Mouse (Mus musculus) gonadal fat pad, adult 2 months (tissue): ENCODE measurements around the gene Sh3gl1. TPM values are rescaled to one million over a fixed set of nuclear protein-coding genes. Genes with fewer than 3 reads are reported as not detected.
"Not testable (repeated sequence)": the region's sequence is repeated elsewhere in the genome, so short reads cannot be mapped to it uniquely, and the experiment has no call there.

Source experiments
- DNase-seq: peaks from one replicate; pipeline ENCODE4 v3.0.0-alpha.2; 2012; ENCODE audit warnings: low read depth
- polyA plus RNA-seq: library from polyadenylated mRNA; depleted of rRNA; stranded (reverse); fragments of >200 nt; gene quantifications from 2 replicates; pipeline ENCODE4 v1.2.3, GENCODE M21; 2012; rRNA removed

The Sh3gl1 gene
- 58.6 and 73.4 TPM in 2 replicates for polyA plus RNA-seq

DNA sequence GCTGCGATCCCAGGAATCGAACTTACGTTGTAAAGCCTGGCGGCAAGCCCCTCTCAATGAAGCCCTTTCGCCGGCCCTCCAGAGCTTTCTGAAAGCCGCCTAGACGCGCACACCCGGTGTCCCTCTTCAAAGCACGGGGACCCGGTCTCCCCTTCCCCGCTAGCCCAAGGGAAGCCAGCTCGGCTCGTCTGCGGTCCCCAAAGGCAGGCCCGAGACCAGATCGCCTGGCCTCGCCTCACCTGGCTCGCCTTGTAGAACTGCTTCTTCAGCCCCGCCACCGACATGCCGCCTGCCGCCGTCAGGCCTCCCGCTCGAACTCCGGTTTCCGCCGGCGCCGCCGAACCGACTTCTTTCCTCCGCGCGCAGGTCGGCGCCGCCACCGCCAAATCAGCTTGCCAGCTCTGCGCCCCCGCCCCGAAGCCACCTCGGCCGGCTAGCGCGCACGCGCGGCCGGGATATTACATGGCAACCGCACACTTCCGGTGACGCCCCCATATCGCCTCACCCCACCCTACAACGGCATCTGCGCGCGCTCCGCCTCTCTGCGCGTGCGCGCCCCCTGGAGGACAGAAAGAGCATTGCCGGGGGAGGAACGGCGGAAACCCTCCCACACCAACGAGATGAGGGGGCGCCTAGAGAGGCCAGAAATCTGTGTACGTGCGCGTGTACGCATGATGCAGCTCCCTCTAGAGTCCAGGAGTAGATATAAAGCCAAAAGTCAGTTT is at the start of gene Sh3gl1:
Gene Sh3gl1 (minus strand): TSS at position 460 of the 725 bp plus-strand sequence.
- peak; percentile 62 for DNase-seq

DNA sequence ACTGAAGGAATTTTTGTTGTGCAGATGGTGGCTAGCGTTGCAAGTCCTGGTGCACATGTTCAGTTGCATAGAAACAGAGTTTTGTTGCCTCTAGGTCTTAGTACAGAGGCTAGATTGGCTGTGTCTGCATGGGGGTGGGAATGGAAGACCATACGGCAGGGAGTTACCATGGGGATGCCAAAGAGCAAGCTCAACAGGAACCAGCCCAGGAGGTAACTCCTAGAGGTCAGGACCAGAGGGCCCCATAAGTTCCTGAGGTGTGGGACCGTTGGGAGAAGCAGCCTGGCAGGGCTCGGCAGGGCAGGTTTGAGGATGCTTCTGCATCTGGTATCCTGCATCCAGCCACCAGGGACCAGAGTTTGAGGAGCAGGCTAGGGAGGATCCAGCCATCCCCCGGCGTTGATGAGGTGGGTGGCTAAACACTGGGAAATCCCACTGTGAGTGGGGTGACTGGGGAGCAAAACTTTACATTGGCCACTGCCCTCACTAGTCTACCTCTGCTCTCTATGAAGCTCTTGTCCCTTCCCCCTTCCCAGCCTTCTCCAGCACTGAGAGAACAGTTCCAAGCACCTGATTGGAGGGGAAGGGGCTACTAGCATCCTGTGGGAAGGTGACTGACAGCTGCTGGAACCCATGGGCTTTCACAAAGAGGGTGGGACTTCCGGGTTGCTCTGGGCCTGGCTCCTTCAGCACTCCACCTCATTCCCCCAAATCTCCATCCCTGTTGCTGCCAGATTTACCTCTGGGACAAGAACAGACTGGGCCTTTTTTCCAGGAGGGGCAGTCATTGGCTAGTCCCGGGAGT is 44.5 kb upstream of the Sh3gl1 start:
- no peak for DNase-seq

DNA sequence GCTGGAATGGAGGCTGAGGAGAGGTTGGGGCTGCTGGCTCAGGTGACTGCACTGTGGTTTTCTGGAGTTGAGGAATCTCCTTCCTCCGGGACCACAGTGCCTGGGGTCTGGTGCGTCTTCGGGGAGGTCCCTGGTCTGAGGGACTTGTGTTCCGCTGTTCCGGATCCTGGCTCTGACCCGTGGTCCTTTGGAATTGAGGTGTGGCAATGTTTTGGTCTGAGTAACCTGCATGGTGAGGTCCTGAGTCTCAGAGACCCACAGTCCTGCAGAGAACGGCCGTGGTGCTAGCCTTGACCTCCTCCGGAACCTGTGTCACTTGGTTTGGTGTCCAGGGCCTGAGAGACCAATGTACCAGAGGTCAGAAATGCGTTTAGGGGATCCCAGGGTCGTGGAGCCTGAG is 43.5 kb upstream of the Sh3gl1 start:
- no peak for DNase-seq

DNA sequence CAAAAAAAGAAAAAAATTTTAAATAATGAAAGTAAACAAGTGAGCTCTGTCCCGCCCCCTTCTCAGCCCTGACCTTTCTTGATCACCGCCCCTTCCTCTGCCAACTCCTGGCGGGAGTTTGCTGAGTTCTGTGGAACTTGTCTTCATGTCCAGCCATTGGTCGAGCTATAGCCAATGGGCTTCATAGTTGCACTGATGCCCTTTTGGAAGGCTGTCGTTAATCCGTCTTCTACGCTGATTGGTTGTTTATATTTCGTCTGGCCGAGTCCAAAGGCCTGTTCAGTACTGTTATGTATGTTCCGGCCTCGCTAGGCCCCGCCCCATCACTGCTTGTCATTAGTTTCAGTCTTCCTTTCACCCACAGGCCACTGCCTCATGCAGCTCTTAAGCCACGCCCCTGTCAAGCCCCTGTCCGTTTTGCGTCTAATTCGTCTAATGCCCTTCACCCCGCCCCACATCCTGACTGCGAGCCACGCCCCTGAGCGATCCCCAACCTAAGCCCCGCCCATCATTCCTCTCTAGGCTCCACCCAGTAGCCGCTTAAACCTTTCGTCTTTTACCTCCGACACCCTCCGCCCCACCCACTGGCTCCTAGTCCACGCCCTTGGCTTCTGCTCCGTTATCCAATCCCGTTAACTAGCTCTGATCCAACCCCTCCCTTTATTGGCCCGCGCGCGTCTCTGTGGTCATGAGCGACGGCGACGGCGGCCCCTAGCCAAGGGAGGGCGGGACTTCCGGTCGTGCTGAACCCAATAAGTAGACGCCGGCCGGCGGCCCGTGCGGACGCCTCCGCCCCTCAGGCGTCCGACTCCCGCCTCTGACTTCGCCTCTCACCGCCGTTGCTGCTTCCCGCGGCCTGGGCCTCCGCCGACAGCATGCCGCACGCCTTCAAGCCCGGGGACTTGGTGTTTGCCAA is 42.7 kb upstream of the Sh3gl1 start, which contains the start of gene Hdgfl2:
Gene Hdgfl2 (plus strand): TSS at position 755 of the 916 bp plus-strand sequence.
- DNase-seq, result peak; percentile 98

DNA sequence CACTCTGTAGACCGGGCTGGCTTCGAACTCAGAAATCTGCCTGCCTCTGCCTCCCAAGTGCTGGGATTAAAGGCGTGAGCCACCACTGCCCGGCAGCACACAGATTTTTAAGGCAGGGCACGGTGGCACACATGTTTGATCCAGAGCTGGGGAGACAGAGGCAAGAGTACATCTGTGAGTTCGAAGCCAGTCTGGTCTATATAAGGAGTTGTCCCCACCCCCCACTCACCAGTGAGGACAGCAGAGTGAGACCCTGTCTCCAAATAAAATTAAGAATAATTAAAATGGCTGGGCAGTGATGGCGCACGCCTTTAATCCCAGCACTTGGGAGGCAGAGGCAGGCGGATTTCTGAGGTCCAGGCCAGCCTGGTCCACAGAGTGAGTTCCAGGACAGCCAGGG is 41.9 kb upstream of the Sh3gl1 start:
- not testable (repeated sequence) for DNase-seq

DNA sequence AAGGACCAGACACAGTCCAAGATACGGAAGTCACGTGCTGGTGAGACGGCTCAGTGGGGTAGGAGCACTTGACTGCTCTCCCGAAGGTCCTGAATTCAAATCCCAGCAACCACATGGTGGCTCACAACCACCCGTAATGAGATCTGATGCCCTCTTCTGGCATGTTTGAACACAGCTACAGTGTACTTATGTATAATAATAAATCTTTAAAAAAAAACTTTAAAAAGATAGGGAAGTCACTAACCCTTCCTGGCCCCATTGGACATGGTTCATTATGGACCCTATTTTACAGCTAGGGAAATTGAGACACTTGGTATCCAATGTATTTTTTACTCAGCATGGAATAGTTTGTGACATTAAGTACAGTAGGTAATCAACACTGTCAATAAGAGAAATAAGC is 41.1 kb upstream of the Sh3gl1 start:
- no peak for DNase-seq

DNA sequence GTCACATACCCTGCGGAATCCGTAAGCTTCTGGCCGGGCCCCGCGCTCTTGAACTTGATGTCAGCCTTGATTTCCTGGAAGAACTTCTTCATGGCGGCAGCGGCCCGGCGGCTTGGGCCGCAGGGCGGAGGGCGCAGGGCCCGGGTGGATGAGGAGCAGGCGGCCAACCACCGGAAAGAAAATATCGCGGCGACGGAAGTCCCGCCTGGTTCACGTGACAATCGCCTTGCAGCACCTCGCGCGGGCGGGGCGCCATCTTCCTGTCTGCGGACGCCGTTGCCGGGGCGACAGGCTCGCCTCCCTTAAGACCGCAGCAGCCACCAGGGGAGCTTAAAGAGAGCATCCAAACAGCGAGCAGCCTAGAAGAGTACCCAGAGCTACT is 38.4 kb upstream of the Sh3gl1 start, which contains the start of gene Ubxn6:
Gene Ubxn6 (minus strand): TSS at position 202 of the 382 bp plus-strand sequence.
- DNase-seq, result no peak

DNA sequence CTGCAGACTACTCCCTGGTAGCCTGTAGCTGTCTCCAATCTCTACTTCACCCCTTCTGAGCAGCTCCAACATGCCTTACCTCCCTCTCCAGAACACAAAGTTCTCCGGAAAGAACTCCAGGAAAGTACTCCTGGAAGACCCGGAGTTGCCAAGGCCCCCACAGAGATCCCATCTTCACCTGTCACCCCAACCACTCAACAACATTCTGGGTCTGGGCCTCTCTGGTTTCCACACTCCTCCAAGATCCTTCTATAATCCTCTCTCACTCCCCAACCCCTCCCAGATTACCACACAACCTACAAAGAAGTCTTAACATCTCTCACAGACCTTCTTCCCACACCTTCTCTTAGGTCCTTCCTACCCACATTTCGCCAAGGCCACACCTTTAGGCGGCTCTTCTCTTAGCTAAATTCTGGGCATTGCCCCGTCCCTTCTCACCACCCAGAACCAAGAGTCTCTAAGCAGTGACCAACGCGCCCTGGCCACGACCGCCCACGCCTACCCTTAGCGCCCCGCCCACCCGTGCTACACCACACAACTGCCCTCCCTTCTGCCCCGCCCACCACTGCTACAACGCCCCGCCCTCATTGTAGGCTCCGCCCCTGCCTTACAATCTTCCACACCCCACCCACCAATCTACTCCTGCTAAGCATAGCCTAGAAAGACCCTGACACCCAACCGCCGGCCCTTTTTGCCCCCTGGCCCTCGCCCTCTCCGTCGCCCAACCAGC is 37.8 kb upstream of the Sh3gl1 start:
- peak; percentile 56 for DNase-seq

DNA sequence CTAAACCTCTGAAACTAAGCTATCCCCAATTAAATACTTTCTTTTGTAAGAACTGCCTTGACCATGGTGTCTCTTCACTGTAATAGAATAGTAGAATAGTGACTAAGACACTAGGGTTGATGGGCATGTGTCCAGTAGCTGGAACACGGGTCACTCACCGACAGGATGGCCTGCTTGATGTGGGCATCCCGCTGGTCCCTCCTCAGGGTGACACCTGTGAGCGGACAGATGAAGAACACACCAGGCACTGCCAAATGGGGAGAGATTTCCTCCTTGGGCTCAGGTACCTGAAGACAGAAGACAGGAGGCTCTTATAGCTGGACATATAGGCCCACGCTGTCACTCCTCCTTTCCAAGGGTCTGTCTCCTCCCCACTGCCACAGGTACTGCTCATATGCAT is 35.8 kb upstream of the Sh3gl1 start:
- DNase-seq, result no peak

DNA sequence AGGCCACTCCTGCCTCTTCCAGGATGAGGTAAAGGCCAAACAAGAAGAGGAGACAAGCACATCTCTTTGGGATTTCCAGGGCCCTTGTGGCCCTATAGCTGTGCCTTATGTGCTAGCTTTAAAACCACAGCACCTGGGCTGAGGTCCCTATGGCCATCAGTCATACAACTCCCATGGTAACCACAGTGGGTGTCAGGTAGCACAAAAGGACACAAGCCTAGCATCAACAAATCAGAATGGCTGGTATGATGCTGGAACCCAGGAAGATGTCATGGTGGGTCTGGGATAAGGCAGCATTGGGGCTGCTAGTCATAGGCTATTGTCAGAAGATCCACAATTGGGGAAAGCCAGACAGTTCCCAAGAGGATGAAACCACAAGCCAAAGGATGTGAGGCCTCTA is 34.7 kb upstream of the Sh3gl1 start:
- no peak for DNase-seq

DNA sequence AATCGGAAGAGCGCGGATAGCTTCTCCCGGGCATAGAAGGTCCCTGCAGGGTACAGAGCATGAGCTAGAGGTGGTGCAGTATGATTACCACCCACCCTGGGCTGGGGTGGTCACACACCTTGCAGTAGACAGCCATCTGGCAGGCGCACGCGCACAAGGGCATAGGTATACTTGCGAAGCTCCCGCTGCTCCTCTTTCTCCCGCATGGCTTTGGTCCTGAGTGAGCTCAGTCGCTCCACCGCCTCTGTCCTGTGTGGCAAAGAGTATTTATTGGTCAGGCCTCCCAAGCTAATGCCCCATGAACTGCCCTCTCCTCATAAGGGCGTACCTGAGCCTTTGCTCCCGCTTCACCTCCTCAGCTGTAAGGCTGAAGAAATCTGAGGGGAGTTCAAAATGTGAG is 32.6 kb upstream of the Sh3gl1 start:
- no peak for DNase-seq

DNA sequence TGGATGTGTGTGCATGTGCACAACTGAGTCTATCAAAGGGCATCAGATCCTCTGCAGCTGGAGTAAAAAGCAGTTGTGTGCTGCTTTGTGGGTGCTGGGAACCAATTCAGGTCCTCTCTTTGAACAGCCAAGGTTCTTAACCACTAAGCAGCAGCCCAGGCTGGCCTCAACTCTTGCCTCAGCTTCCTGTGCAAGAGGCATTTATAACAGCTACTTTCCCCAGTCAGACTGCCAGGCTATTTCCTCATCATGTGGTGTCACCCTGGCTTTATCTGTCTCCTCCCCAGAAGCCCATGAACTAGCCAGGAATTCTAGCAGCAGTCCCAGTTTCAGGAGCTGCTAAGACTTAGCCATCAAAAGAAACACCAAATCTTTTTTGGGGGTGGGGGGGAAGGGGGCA is 30.0 kb upstream of the Sh3gl1 start:
- DNase-seq, result no peak

DNA sequence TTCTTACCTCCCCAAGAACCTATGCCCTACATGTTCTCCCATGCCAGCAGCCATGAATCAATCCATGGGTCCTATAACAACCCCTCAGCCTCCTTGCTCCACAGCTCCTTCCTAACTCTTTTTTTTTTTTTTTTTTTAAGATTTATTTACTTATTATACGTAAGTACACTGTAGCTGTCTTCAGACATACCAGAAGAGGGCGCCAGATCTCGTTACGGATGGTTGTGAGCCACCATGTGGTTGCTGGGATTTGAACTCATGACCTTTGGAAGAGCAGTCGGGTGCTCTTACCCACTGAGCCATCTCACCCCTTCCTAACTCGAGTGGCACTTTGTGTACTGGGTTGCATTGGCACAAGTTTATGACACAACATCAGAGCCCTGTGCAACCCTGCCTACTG is 29.3 kb upstream of the Sh3gl1 start:
- not testable (repeated sequence) for DNase-seq

DNA sequence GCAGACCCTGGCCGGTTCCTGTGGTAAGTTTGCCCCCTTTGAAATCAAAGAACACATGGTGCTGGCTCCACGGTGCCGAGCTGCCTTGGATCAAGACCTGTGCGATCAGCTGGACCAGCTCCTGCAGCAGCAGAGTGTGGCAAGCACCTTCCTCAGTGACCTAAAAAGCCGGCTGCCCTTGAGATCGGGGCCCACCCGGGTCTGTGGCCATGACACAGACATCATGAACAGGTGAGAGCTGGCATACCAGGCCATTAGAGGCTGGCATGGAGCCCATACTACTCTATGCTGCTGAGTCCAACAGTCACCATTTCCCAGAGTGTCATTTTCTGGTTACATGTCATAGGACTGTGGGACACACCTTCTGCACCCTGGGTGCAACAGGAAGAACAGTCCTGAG is 25.6 kb upstream of the Sh3gl1 start:
- DNase-seq, result no peak

DNA sequence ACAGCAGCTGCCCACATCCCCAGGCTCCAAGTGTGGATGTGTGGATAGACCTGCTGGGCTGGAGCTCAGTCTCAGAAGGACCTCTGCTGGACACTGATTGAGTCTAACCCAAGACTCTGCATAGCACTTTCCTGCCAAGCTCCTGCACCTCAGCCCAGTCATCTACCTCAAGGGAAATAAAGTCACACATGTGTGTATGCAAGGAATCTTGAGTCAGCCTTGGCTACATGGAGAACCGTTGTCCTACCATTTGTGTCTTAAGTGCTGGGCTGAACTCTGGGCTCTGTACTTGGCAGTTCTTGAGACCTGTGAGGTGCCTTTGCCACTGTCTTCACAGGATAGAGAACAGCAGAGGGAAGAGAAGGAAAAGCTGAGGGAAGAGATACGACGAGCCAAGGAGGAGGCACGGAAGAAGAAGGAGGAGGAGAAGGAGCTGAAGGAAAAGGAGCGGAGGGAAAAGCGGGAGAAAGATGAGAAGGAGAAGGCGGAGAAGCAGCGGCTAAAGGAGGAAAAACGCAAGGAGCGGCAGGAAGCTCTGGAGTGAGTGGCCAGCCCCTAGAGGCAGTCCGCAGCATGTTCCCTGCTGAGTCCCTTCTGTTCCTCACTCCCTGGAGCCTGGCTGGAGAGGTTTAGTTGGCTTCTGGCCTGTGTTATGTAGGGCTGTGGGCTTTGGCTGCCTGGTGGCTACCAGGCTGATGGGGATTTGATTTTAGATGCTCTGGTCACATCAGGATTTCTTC is 21.1 kb upstream of the Sh3gl1 start:
- DNase-seq, result no peak

DNA sequence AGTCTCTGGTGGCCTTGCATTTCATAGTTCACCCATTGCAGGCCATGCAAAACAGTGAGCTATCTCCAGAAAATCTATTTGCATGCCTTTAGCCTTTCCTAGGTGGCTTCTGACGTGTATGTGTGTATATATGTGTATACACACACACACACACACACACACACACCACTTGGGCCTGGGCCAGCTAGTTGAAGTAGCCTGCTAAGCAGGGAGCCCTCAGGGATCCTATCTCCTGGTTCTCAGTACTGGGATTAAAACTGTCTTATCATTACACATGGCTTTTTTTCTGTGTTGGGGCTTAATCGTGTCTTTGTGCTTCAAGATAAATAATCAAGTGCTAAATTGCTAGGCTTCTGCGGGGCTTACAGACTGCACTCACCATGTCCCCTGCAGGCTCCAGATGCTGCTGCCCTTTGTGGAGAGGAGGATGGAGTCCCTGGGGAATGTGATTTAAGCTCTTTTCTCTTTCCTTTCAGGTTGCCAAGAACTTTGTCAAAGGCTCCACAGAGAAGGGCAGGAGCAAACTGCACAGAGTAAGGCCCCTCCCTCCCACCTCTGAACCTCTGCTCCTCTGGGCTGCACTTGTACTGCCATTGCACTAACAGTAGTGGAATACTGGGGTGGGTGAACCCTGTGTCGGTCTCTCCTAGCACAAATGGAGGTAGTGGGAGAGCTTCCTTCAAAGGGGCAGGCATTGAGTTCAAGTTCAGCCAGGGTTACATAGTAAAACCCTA is 19.7 kb upstream of the Sh3gl1 start:
- DNase-seq, result no peak

DNA sequence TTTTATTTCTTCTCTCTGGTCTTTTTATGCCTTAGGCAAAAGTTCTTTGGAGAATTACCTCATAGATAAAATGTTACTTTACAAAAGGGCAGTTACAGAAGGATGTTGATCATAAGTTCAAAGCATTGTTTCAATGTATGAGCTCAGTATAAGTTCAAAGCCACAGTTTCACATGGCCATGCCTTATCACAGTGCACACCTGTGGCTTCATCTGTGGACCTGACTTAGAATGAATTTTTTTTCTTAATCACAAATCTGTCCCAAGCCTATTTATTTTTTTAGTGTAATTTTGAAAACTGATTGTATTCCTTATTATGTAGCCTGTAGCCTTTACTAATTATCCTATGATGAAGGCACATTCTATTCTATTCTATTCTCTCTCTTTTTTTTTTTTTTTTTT is 18.5 kb upstream of the Sh3gl1 start:
- no peak for DNase-seq

DNA sequence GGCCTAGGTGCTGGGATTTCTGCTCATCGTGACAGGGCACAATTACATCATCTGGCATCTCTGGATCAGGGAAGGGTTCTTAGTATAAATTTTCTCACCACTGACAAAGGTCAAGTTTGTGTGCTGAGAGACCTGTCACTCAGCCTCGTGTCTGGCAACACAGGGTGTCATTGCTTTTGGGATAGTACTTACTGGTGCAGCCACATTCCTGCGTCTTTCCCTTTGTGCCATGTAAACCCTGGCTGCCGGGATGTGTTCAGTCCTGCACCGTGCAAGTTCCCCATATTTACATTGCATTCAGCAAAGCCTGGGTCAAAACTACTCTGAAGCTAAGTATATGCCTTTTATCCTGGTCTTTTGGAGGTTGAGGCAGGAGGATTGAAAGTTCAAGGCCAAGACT is 14.9 kb upstream of the Sh3gl1 start:
- peak; percentile 54 for DNase-seq

DNA sequence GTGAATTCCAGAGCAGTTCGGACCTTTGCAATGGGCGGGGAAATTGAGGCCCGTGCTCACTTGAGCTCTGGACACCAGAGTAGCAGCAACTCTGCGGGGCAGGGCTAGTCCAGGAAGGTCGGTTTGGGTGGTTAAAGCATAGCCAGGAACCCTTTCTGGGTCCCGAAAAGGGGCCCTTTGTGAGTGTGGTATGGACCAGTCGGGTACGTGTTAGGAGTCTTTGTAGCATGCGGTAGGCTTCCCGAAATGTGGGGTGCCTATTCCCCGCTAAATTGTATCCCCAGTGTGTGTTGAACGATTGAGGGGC is 4.4 kb upstream of the Sh3gl1 start:
- no peak for DNase-seq
